Mouse (Mus musculus): Measurements from ENCODE around the gene Ino80. TPM values are rescaled to one million over a fixed set of nuclear protein-coding genes. Genes with fewer than 3 reads are reported as not detected.
"Not testable (repeated sequence)": the region's sequence is repeated elsewhere in the genome, so short reads cannot be mapped to it uniquely, and the experiment has no call there.

Ino80 gene
- polyA plus RNA-seq (2015; fragmentation: Nextera tagmentation; extraction: Ambion mirVana) = 3.6 and 3.9 TPM in 2 replicates

GRCm38 (mm10) chr2:119477571-119478396 is at the start of gene Ino80:
Gene Ino80, minus strand, starts transcription at chr2:119477687.
- H3K4me1 ChIP-seq (ENCODE audit: control insufficient read depth, insufficient read depth, low read length) = peaks cover 16% of the 10 kb centered on the region
- under 1% methylated on average over 72 of the region's 72 CpGs for WGBS
- H3K4me2 ChIP-seq (ENCODE audit: low read depth, low read length) = peak within 1 kb of the TSS; percentile 70
- no peaks in the 10 kb centered on the region for H3K9me3 ChIP-seq (replicated peaks; ENCODE audit: control insufficient read depth, low read length)
- peak within 1 kb of the TSS; percentile 100 for H3K9ac ChIP-seq (ENCODE audit: low read length)
- peak; percentile 94 for ATAC-seq (ENCODE audit: insufficient read depth, low FRiP score)
- peak within 1 kb of the TSS; percentile 97 for H3K27ac ChIP-seq (ENCODE audit: low read length)
- H3K36me3 ChIP-seq (ENCODE audit: control insufficient read depth, insufficient read depth, low read length) = no peaks in the 10 kb centered on the region
- no peaks in the 10 kb centered on the region for H3K27me3 ChIP-seq (ENCODE audit: control insufficient read depth, insufficient read depth, low read length)
- peak within 1 kb of the TSS; percentile 99 for H3K4me3 ChIP-seq (replicated peaks; ENCODE audit: low read length)

GRCm38 (mm10) chr2:119525422-119525821 is 47.9 kb upstream of the Ino80 start:
- Histone ChIP-seq H3K27me3 (ENCODE audit: control insufficient read depth, insufficient read depth, low read length) (no peaks in the 10 kb centered on the region), H3K4me1 (ENCODE audit: control insufficient read depth, insufficient read depth, low read length) (no peaks in the 10 kb centered on the region), H3K4me2 (ENCODE audit: low read depth, low read length) (no peak overlapping the region), H3K9ac (ENCODE audit: low read length) (no peak overlapping the region), H3K27ac (ENCODE audit: low read length) (no peak overlapping the region), H3K36me3 (ENCODE audit: control insufficient read depth, insufficient read depth, low read length) (no peaks in the 10 kb centered on the region), H3K4me3 (replicated peaks; ENCODE audit: low read length) (no peak overlapping the region), H3K9me3 (replicated peaks; ENCODE audit: control insufficient read depth, low read length) (no peaks in the 10 kb centered on the region)
- 46% methylated on average over 4 of the region's 4 CpGs for WGBS
- ATAC-seq (ENCODE audit: insufficient read depth, low FRiP score) = no peak

GRCm38 (mm10) chr2:119523836-119524235 is 46.3 kb upstream of the Ino80 start:
- H3K4me1 ChIP-seq (ENCODE audit: control insufficient read depth, insufficient read depth, low read length) = no peaks in the 10 kb centered on the region
- H3K27me3 ChIP-seq (ENCODE audit: control insufficient read depth, insufficient read depth, low read length) = no peaks in the 10 kb centered on the region
- H3K4me3 ChIP-seq (replicated peaks; ENCODE audit: low read length) = no peak overlapping the region
- H3K9me3 ChIP-seq (replicated peaks; ENCODE audit: control insufficient read depth, low read length) = no peaks in the 10 kb centered on the region
- H3K9ac ChIP-seq (ENCODE audit: low read length) = no peak overlapping the region
- H3K27ac ChIP-seq (ENCODE audit: low read length) = no peak overlapping the region
- 85% methylated on average over 4 of the region's 4 CpGs for WGBS
- ATAC-seq (ENCODE audit: insufficient read depth, low FRiP score) = no peak
- no peak overlapping the region for H3K4me2 ChIP-seq (ENCODE audit: low read depth, low read length)
- H3K36me3 ChIP-seq (ENCODE audit: control insufficient read depth, insufficient read depth, low read length) = no peaks in the 10 kb centered on the region

GRCm38 (mm10) chr2:119520550-119520949 is 43.1 kb upstream of the Ino80 start:
- no peaks in the 10 kb centered on the region for H3K4me1 ChIP-seq (ENCODE audit: control insufficient read depth, insufficient read depth, low read length)
- no peak for ATAC-seq (ENCODE audit: insufficient read depth, low FRiP score)
- no peaks in the 10 kb centered on the region for H3K36me3 ChIP-seq (ENCODE audit: control insufficient read depth, insufficient read depth, low read length)
- H3K9ac ChIP-seq (ENCODE audit: low read length) = no peak overlapping the region
- WGBS = 58% methylated on average over 7 of the region's 7 CpGs
- H3K4me2 ChIP-seq (ENCODE audit: low read depth, low read length) = no peak overlapping the region
- H3K27me3 ChIP-seq (ENCODE audit: control insufficient read depth, insufficient read depth, low read length) = no peaks in the 10 kb centered on the region
- H3K27ac ChIP-seq (ENCODE audit: low read length) = no peak overlapping the region
- H3K4me3 ChIP-seq (replicated peaks; ENCODE audit: low read length) = no peak overlapping the region
- no peaks in the 10 kb centered on the region for H3K9me3 ChIP-seq (replicated peaks; ENCODE audit: control insufficient read depth, low read length)

- no peaks in the 10 kb centered on the region for H3K27me3 ChIP-seq (ENCODE audit: control insufficient read depth, insufficient read depth, low read length)
These were observed 39.3 kb upstream of the Ino80 start for GRCm38 (mm10) chr2:119516811-119517210.

GRCm38 (mm10) chr2:119514026-119514522 is 36.6 kb upstream of the Ino80 start:
- H3K27me3 ChIP-seq (ENCODE audit: control insufficient read depth, insufficient read depth, low read length) = no peaks in the 10 kb centered on the region
- no peaks in the 10 kb centered on the region for H3K36me3 ChIP-seq (ENCODE audit: control insufficient read depth, insufficient read depth, low read length)
- H3K4me1 ChIP-seq (ENCODE audit: control insufficient read depth, insufficient read depth, low read length) = no peaks in the 10 kb centered on the region
- no peak overlapping the region for H3K27ac ChIP-seq (ENCODE audit: low read length)
- no peak overlapping the region for H3K9ac ChIP-seq (ENCODE audit: low read length)
- H3K9me3 ChIP-seq (replicated peaks; ENCODE audit: control insufficient read depth, low read length) = no peaks in the 10 kb centered on the region
- no peak overlapping the region for H3K4me3 ChIP-seq (replicated peaks; ENCODE audit: low read length)
- 70% methylated on average over 3 of the region's 3 CpGs for WGBS
- no peak for ATAC-seq (ENCODE audit: insufficient read depth, low FRiP score)
- no peak overlapping the region for H3K4me2 ChIP-seq (ENCODE audit: low read depth, low read length)

More at GRCm38 (mm10) chr2:119516811-119517210, 39.3 kb upstream of the Ino80 start:
- 34% methylated on average over 5 of the region's 5 CpGs for WGBS
- Histone ChIP-seq H3K4me2 (ENCODE audit: low read depth, low read length) (no peak overlapping the region), H3K9ac (ENCODE audit: low read length) (no peak overlapping the region), H3K9me3 (replicated peaks; ENCODE audit: control insufficient read depth, low read length) (no peaks in the 10 kb centered on the region), H3K27ac (ENCODE audit: low read length) (no peak overlapping the region), H3K4me1 (ENCODE audit: control insufficient read depth, insufficient read depth, low read length) (no peaks in the 10 kb centered on the region), H3K4me3 (replicated peaks; ENCODE audit: low read length) (no peak overlapping the region), H3K36me3 (ENCODE audit: control insufficient read depth, insufficient read depth, low read length) (no peaks in the 10 kb centered on the region)
- no peak for ATAC-seq (ENCODE audit: insufficient read depth, low FRiP score)

- Histone ChIP-seq H3K4me2 (ENCODE audit: low read depth, low read length) (no peak overlapping the region), H3K27ac (ENCODE audit: low read length) (no peak overlapping the region), H3K4me3 (replicated peaks; ENCODE audit: low read length) (no peak overlapping the region), H3K4me1 (ENCODE audit: control insufficient read depth, insufficient read depth, low read length) (no peaks in the 10 kb centered on the region), H3K27me3 (ENCODE audit: control insufficient read depth, insufficient read depth, low read length) (no peaks in the 10 kb centered on the region), H3K36me3 (ENCODE audit: control insufficient read depth, insufficient read depth, low read length) (no peaks in the 10 kb centered on the region), H3K9me3 (replicated peaks; ENCODE audit: control insufficient read depth, low read length) (no peaks in the 10 kb centered on the region), H3K9ac (ENCODE audit: low read length) (no peak overlapping the region)
- no peak for ATAC-seq (ENCODE audit: insufficient read depth, low FRiP score)
- WGBS = 79% methylated on average over 3 of the region's 3 CpGs
These were observed 34.8 kb upstream of the Ino80 start for GRCm38 (mm10) chr2:119512292-119512691.

- no peak overlapping the region for H3K4me2 ChIP-seq (ENCODE audit: low read depth, low read length)
- H3K27me3 ChIP-seq (ENCODE audit: control insufficient read depth, insufficient read depth, low read length) = no peaks in the 10 kb centered on the region
- no peaks in the 10 kb centered on the region for H3K36me3 ChIP-seq (ENCODE audit: control insufficient read depth, insufficient read depth, low read length)
- H3K9ac ChIP-seq (ENCODE audit: low read length) = no peak overlapping the region
- no peak for ATAC-seq (ENCODE audit: insufficient read depth, low FRiP score)
- no peak overlapping the region for H3K4me3 ChIP-seq (replicated peaks; ENCODE audit: low read length)
- no peak overlapping the region for H3K27ac ChIP-seq (ENCODE audit: low read length)
- no peaks in the 10 kb centered on the region for H3K9me3 ChIP-seq (replicated peaks; ENCODE audit: control insufficient read depth, low read length)
- 81% methylated on average over 2 of the region's 2 CpGs for WGBS
- H3K4me1 ChIP-seq (ENCODE audit: control insufficient read depth, insufficient read depth, low read length) = no peaks in the 10 kb centered on the region
These were observed 33.4 kb upstream of the Ino80 start for GRCm38 (mm10) chr2:119510856-119511255.

- H3K36me3 ChIP-seq (ENCODE audit: control insufficient read depth, insufficient read depth, low read length); H3K9me3 ChIP-seq (replicated peaks; ENCODE audit: control insufficient read depth, low read length); H3K4me2 ChIP-seq (ENCODE audit: low read depth, low read length); H3K27me3 ChIP-seq (ENCODE audit: control insufficient read depth, insufficient read depth, low read length); H3K9ac ChIP-seq (ENCODE audit: low read length); ATAC-seq (ENCODE audit: insufficient read depth, low FRiP score); H3K4me3 ChIP-seq (replicated peaks; ENCODE audit: low read length); H3K4me1 ChIP-seq (ENCODE audit: control insufficient read depth, insufficient read depth, low read length); H3K27ac ChIP-seq (ENCODE audit: low read length): not testable (repeated sequence)
- 60% methylated on average over 7 of the region's 7 CpGs for WGBS
These were observed 31.0 kb upstream of the Ino80 start for GRCm38 (mm10) chr2:119508518-119508917.

Data from stomach, embryonic 16.5 days (tissue).